Mouse (Mus musculus): ENCODE measurements at regions not wholly inside any gene's neighbourhood (a gene's known extent, or its start where the extent isn't known, plus 50 kb on each side); places are given as distances from the start of the nearest gene placed in this dataset.
A peak's percentile ranks its signal among the peaks of the same experiment; 100 is the strongest.
"Not testable (repeated sequence)": the region's sequence is repeated elsewhere in the genome, so short reads cannot be mapped to it uniquely, and the experiment has no call there.

DNA sequence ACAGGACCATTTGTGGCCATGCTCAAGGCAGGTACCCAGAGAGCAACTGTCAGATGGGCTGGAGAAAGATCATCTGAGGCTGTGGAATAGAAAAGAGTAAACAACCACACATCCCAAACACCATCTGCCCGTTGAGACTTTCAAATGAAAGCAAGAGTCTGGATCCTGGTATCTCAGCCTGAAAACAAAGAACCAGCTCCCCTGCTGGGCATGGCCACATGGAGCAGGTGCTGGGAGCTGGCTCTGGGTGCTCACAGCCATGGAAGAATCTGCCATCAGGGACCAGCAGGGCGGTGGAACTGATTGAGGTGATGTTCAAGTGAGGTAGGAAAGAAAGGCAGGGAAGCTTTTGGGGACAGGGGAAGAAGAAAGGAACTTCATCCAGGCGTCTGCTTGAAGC, 85.6 kb downstream of the Hs1bp3 start:
- no peaks in the 10 kb centered on the region for H3K27me3 ChIP-seq (ENCODE audit: insufficient read depth, low read length)
- 79% methylated on average over 3 of the region's 3 CpGs for WGBS
- no peak overlapping the region for H3K9ac ChIP-seq (ENCODE audit: low read depth, low read length)
- DNase-seq (ENCODE audit: low spot score) (no peak), ATAC-seq (replicated peaks; ENCODE audit: low FRiP score, low read depth) (no peak)
- H3K9me3 ChIP-seq (replicated peaks; ENCODE audit: low read length): no peaks in the 10 kb centered on the region
- H3K36me3 ChIP-seq (ENCODE audit: insufficient read depth, low read length): no peaks in the 10 kb centered on the region
- no peak overlapping the region for H3K4me2 ChIP-seq (ENCODE audit: low read length)
- H3K4me1 ChIP-seq (replicated peaks; ENCODE audit: insufficient read depth, low read length): peaks cover 17% of the 10 kb centered on the region
- H3K4me3 ChIP-seq (replicated peaks; ENCODE audit: low read depth, low read length): no peak overlapping the region
- H3K27ac ChIP-seq: no peak overlapping the region
- peak; percentile 12; the same call in 1 of the 2 replicates for TF ChIP-seq CTCF (IDR thresholded peaks at IDR 0.05; ENCODE audit: low read depth)

GRCm38 (mm10) chr12:8396408-8396807, 83.2 kb downstream of the Hs1bp3 start:
- not testable (repeated sequence) for H3K9ac ChIP-seq (ENCODE audit: low read depth, low read length); ATAC-seq (replicated peaks; ENCODE audit: low FRiP score, low read depth); H3K9me3 ChIP-seq (replicated peaks; ENCODE audit: low read length); H3K4me3 ChIP-seq (replicated peaks; ENCODE audit: low read depth, low read length); DNase-seq (ENCODE audit: low spot score); H3K27ac ChIP-seq; H3K4me2 ChIP-seq (ENCODE audit: low read length); H3K27me3 ChIP-seq (ENCODE audit: insufficient read depth, low read length); H3K36me3 ChIP-seq (ENCODE audit: insufficient read depth, low read length)
- peaks cover 15% of the 10 kb centered on the region for H3K4me1 ChIP-seq (replicated peaks; ENCODE audit: insufficient read depth, low read length)
- WGBS: 77% methylated on average over 6 of the region's 6 CpGs

DNA sequence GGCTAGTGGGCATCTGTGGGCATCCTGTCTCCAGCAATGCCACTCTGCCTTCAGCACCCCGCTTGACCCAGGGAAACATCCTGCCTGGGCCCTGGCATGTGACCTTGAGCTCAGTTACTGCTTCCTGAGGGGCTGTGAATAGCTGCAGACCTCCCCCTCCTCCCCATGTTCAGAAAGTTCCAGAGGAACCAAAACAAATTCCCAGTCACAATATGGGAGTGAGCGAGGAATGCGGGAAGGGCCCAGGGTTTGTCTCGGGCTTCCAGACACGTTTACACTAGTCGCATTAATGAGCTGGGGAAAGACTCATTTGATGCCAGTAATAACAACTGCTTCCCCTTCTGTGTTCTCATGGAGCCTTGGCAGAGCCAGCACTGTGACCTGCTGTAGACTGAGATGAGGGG, 81.7 kb downstream of the Hs1bp3 start:
- peak; percentile 84 for DNase-seq (ENCODE audit: low spot score)
- Histone ChIP-seq H3K9ac (ENCODE audit: low read depth, low read length) (no peak overlapping the region), H3K4me3 (replicated peaks; ENCODE audit: low read depth, low read length) (no peak overlapping the region), H3K4me2 (ENCODE audit: low read length) (no peak overlapping the region), H3K4me1 (replicated peaks; ENCODE audit: insufficient read depth, low read length) (peaks cover 14% of the 10 kb centered on the region), H3K36me3 (ENCODE audit: insufficient read depth, low read length) (no peaks in the 10 kb centered on the region), H3K9me3 (replicated peaks; ENCODE audit: low read length) (no peaks in the 10 kb centered on the region), H3K27me3 (ENCODE audit: insufficient read depth, low read length) (no peaks in the 10 kb centered on the region), H3K27ac (peak overlapping the region; percentile 72)
- TF ChIP-seq CTCF (IDR thresholded peaks at IDR 0.05; ENCODE audit: low read depth): no peak
- ATAC-seq (replicated peaks; ENCODE audit: low FRiP score, low read depth): no peak
- whole genome bisulfite sequencing: 25% methylated on average over 6 of the region's 6 CpGs

DNA sequence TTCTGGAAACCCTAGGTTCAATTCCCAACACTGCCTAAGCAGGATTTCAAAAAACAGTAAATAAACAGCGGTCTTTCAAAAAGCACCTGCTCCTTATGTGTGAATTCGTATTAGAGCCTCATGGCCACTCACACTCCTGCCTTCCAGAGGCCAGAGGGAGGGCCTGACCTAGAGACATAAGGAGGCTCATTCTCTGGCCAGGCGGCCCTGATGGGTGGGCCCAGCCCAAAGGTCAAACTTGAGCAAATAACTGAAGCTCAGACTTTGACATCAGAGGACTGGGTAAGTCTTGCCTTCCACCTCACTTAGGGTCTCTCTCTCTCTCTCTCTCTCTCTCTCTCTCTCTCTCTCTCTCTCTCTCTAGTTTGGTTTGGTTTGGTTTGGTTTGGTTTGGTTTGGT, 80.7 kb downstream of the Hs1bp3 start:
- Histone ChIP-seq H3K4me2 (ENCODE audit: low read length) (no peak overlapping the region), H3K9me3 (replicated peaks; ENCODE audit: low read length) (no peaks in the 10 kb centered on the region), H3K27ac (no peak overlapping the region), H3K9ac (ENCODE audit: low read depth, low read length) (no peak overlapping the region), H3K4me3 (replicated peaks; ENCODE audit: low read depth, low read length) (no peak overlapping the region), H3K36me3 (ENCODE audit: insufficient read depth, low read length) (no peaks in the 10 kb centered on the region), H3K4me1 (replicated peaks; ENCODE audit: insufficient read depth, low read length) (peaks cover 14% of the 10 kb centered on the region), H3K27me3 (ENCODE audit: insufficient read depth, low read length) (no peaks in the 10 kb centered on the region)
- 72% methylated on average over 3 of the region's 3 CpGs for WGBS
- no peak for TF ChIP-seq CTCF (IDR thresholded peaks at IDR 0.05; ENCODE audit: low read depth)
- DNase-seq (ENCODE audit: low spot score) (no peak), ATAC-seq (replicated peaks; ENCODE audit: low FRiP score, low read depth) (no peak)
